Mouse (Mus musculus) adrenal gland, postnatal 10 days (tissue): ENCODE results near the gene Mcm2. TPM values are rescaled to one million over a fixed set of nuclear protein-coding genes. Genes with fewer than 3 reads are reported as not detected.

Experiments used
- DNase-seq: peaks from one replicate; pipeline ENCODE4 v3.0.0; 2021; ENCODE audit warnings: mixed read lengths
- total RNA-seq, 2 experiments: library from RNA; stranded (reverse); gene quantifications; 2 replicates each; pipeline ENCODE4 v1.2.3; 2021

Mcm2 gene
- total RNA-seq, 2 experiments from 2014 or later = 50.0 to 53.5 TPM

- peak; percentile 66 for DNase-seq
Observed at GRCm38 (mm10) chr6:88926870-88927269, 28.3 kb upstream of the Mcm2 start.

GRCm38 (mm10) chr6:88925640-88926205 lies 27.1 kb upstream of the Mcm2 start:
- no peak for DNase-seq

- DNase-seq = peak; percentile 79
Observed at GRCm38 (mm10) chr6:88924502-88925275, 26.1 kb upstream of the Mcm2 start.

GRCm38 (mm10) chr6:88918802-88919201 lies 20.2 kb upstream of the Mcm2 start:
- no peak for DNase-seq

- peak; percentile 68 for DNase-seq
Observed at GRCm38 (mm10) chr6:88916153-88916552, 17.6 kb upstream of the Mcm2 start.

- peak; percentile 70 for DNase-seq
Observed at GRCm38 (mm10) chr6:88915510-88915909, 16.9 kb upstream of the Mcm2 start.

- DNase-seq = peak; percentile 54
Observed at GRCm38 (mm10) chr6:88914799-88915198, 16.2 kb upstream of the Mcm2 start.

- DNase-seq = no peak
Observed at GRCm38 (mm10) chr6:88913440-88913839, 14.9 kb upstream of the Mcm2 start.

GRCm38 (mm10) chr6:88913022-88913421 lies 14.4 kb upstream of the Mcm2 start:
- peak; percentile 74 for DNase-seq

GRCm38 (mm10) chr6:88909151-88909550 lies 10.6 kb upstream of the Mcm2 start:
- DNase-seq = no peak

- peak; percentile 74 for DNase-seq
Observed at GRCm38 (mm10) chr6:88906369-88907108, 8.0 kb upstream of the Mcm2 start.

- DNase-seq = no peak
Observed at GRCm38 (mm10) chr6:88905042-88905441, 6.5 kb upstream of the Mcm2 start.

GRCm38 (mm10) chr6:88904456-88904974 lies 5.9 kb upstream of the Mcm2 start:
- DNase-seq = peak; percentile 67

GRCm38 (mm10) chr6:88903708-88904107 lies 5.1 kb upstream of the Mcm2 start:
- DNase-seq = no peak

GRCm38 (mm10) chr6:88901947-88902820 lies 3.6 kb upstream of the Mcm2 start, which contains the start of gene Tpra1:
TSS of gene Tpra1 (plus strand) at chr6:88902251.
- peak; percentile 95 for DNase-seq

- no peak for DNase-seq
Observed at GRCm38 (mm10) chr6:88901471-88901870, 2.9 kb upstream of the Mcm2 start.

- DNase-seq = no peak
Observed at GRCm38 (mm10) chr6:88899628-88900027, 1.0 kb upstream of the Mcm2 start.

GRCm38 (mm10) chr6:88899086-88899485 lies 506 bp upstream of the Mcm2 start:
- DNase-seq = no peak

GRCm38 (mm10) chr6:88897246-88897645 lies 1.3 kb downstream of the Mcm2 start:
- DNase-seq = no peak

GRCm38 (mm10) chr6:88895943-88896342 lies 2.6 kb downstream of the Mcm2 start:
- no peak for DNase-seq

GRCm38 (mm10) chr6:88893559-88893958 lies 5.0 kb downstream of the Mcm2 start:
- peak; percentile 80 for DNase-seq

- no peak for DNase-seq
Observed at GRCm38 (mm10) chr6:88890832-88891231, 7.7 kb downstream of the Mcm2 start.
